Mouse (Mus musculus) heart, postnatal 10 days (tissue): ENCODE results near the gene Ikzf3. TPM values are rescaled to one million over a fixed set of nuclear protein-coding genes. Genes with fewer than 3 reads are reported as not detected.

Source experiments
- total RNA-seq, 2 experiments: library from RNA; stranded (reverse); gene quantifications; 2 replicates each; pipeline ENCODE4 v1.2.3; 2021

The Ikzf3 gene
- total RNA-seq, 2 experiments from 2014 or later: 0.84 to 0.98 TPM

Other genes with a start within 250 kb of the Ikzf3 start
- not detected for gene Neurod2, start 216.4 kb downstream of the Ikzf3 start, total RNA-seq
- 1 to 10 TPM; 2.7 to 4.0 TPM for gene Ppp1r1b, start 197.6 kb downstream of the Ikzf3 start, total RNA-seq
- 10 to 100 TPM; 23.9 to 24.5 TPM for gene Stard3, start 187.7 kb downstream of the Ikzf3 start, total RNA-seq
- gene Tcap, start 162.2 kb downstream of the Ikzf3 start, total RNA-seq: 100 to 1,000 TPM; 469 to 500 TPM
- gene Pnmt, start 159.6 kb downstream of the Ikzf3 start, total RNA-seq: under 1 TPM in 1 of 2 experiments, not detected in 1; 0.31 TPM
- 10 to 100 TPM; 14.5 to 17.8 TPM for gene Pgap3, start 145.5 kb downstream of the Ikzf3 start, total RNA-seq
- 10 to 100 TPM; 12.7 to 19.3 TPM for gene Erbb2, start 133.6 kb downstream of the Ikzf3 start, total RNA-seq
- gene Mien1, start 107.0 kb downstream of the Ikzf3 start, total RNA-seq: 10 to 100 TPM; 48.9 to 52.1 TPM
- not detected for gene Grb7, start 99.6 kb downstream of the Ikzf3 start, total RNA-seq
- not detected for gene Zpbp2, start 5.1 kb upstream of the Ikzf3 start, total RNA-seq
- gene Ormdl3, start 41.3 kb upstream of the Ikzf3 start, total RNA-seq: 10 to 100 TPM; 46.6 to 48.9 TPM
- gene Lrrc3c, start 52.3 kb upstream of the Ikzf3 start, total RNA-seq: not detected
- gene Gm12355, start 79.6 kb upstream of the Ikzf3 start, total RNA-seq: 10 to 100 TPM; 15.6 to 18.0 TPM
- gene Gsdma3, start 80.3 kb upstream of the Ikzf3 start, total RNA-seq: 1 to 10 TPM; 4.0 to 5.3 TPM
- under 1 TPM; 0.24 to 0.30 TPM for gene Gsdma2, start 100.7 kb upstream of the Ikzf3 start, total RNA-seq
- not detected for gene Gsdma, start 118.3 kb upstream of the Ikzf3 start, total RNA-seq
- 100 to 1,000 TPM; 131 to 132 TPM for gene Psmd3, start 136.5 kb upstream of the Ikzf3 start, total RNA-seq
- not detected for gene Csf3, start 155.2 kb upstream of the Ikzf3 start, total RNA-seq
- 10 to 100 TPM; 44.9 to 52.1 TPM for gene Med24, start 183.4 kb upstream of the Ikzf3 start, total RNA-seq
- 100 to 1,000 TPM; 172 to 190 TPM for gene Thra, start 194.6 kb upstream of the Ikzf3 start, total RNA-seq
- 10 to 100 TPM; 31.1 to 32.7 TPM for gene Nr1d1, start 229.3 kb upstream of the Ikzf3 start, total RNA-seq
- 10 to 100 TPM; 70.3 to 83.4 TPM for gene Msl1, start 249.5 kb upstream of the Ikzf3 start, total RNA-seq